Mouse (Mus musculus): Measurements from ENCODE around the gene Vps29.

The Vps29 gene

GRCm38 (mm10) chr5:122336554-122337294 lies 17.4 kb upstream of the Vps29 start:
- DNase-seq (ENCODE audit: low spot score): no peak

- DNase-seq (ENCODE audit: low spot score): no peak
Measured at GRCm38 (mm10) chr5:122342874-122343273, 11.3 kb upstream of the Vps29 start.

GRCm38 (mm10) chr5:122343768-122344167 lies 10.4 kb upstream of the Vps29 start:
- no peak for DNase-seq (ENCODE audit: low spot score)

- DNase-seq (ENCODE audit: low spot score): peak; percentile 73
Measured at GRCm38 (mm10) chr5:122344260-122344659, 9.9 kb upstream of the Vps29 start.

GRCm38 (mm10) chr5:122345777-122346176 lies 8.4 kb upstream of the Vps29 start:
- DNase-seq (ENCODE audit: low spot score): no peak

GRCm38 (mm10) chr5:122354492-122355067 lies 411 bp downstream of the Vps29 start:
- no peak for DNase-seq (ENCODE audit: low spot score)

DNA sequence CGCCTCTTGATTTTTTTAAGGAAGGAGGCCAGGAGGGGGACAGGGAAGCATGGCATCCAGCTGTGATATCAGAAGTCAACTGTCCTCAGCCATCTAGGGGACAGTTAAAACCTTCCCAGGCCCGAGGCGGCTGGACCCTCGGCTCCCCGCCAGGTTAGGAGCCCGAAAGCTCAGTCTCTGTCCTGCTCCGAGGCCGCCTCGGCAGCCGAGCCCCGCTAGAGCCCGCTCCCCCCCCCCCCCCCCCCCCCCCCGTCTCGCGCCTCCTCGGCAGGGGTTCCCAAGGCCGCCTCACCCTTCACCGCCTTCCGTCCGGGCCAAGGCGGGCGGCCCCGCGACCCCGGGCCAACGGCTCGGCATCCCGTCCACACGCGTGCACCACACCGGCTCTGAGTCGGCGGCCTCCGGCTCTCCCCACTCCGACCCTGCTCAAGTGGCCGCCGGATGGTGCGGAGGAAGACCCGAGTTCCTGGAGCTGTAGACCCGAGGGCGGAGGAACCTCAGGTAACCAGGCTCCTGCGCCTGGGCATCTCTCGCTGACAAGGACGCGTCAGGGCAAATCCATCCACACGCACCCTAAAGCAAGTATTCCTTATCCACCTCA lies 17.5 kb downstream of the Vps29 start, which contains the start of gene Gpn3:
Gene Gpn3, plus strand, starts transcription at position 286 of the 601 bp plus-strand sequence.
- no peak for DNase-seq (ENCODE audit: low spot score)

GRCm38 (mm10) chr5:122372192-122372769 lies 18.1 kb downstream of the Vps29 start, which contains the start of gene Fam216a:
Gene Fam216a, minus strand, starts transcription at chr5:122372364.
- peak; percentile 99 for DNase-seq (ENCODE audit: low spot score)

DNA sequence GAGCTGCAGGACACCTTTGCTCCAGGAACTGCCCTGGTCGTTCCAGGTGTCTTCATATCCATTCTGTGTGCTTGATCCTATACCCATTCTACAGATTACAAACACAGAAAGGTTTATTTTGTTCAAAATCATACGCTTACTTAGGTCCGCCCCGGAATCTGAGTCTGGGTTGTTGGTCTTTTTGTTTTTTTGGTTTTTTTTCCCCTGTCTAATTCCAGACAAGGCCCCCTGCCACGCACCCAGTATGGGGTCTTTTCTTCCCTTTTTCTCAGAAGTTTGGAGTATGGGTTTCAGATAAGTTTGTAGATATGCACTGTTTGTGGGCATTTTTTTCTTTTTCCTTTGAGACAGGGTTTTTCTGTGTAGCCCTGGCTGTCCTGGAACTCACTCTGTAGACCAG lies 18.7 kb downstream of the Vps29 start:
- no peak for DNase-seq (ENCODE audit: low spot score)

GRCm38 (mm10) chr5:122377101-122377833 lies 23.1 kb downstream of the Vps29 start:
- DNase-seq (ENCODE audit: low spot score): no peak

GRCm38 (mm10) chr5:122378171-122378570 lies 24.0 kb downstream of the Vps29 start:
- no peak for DNase-seq (ENCODE audit: low spot score)

DNA sequence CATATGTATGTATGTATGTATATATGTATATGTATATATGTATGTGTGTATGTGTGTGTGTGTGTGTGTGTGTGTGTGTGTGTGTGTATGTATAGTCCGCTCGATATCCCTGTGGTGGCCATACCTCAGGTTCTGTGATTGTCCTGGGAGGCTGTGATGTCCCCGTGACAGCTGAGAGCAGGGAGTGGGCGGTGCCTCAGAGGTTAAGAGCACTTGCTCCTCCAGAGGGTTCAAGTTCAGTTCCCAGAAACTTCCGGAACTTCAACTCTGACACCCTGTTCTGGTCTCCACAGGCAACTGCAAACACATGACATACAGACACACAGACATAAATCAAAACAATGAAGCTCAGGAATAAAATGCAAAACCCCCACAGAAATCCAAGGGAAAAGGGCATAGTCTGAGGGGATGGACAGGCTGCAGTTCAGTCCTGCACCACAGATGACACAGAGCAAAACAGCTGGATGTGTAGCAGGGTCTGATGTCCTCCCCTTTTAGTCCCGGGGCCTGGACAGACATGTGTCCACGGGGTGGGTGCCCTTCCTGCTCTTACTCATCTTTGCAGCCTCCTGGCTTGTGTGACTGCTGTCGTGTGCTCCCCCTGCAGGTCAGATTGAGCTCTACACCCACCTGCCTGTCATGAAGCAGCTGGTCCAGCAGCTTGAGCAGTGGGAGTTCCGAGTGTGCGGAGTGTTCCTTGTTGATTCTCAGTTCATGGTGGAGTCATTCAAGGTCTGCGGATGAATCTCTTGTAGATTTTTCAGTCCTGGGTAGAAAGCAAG lies 25.4 kb downstream of the Vps29 start:
- peak; percentile 64 for DNase-seq (ENCODE audit: low spot score)

- DNase-seq (ENCODE audit: low spot score): no peak
Measured at GRCm38 (mm10) chr5:122390006-122390405, 35.8 kb downstream of the Vps29 start.

DNA sequence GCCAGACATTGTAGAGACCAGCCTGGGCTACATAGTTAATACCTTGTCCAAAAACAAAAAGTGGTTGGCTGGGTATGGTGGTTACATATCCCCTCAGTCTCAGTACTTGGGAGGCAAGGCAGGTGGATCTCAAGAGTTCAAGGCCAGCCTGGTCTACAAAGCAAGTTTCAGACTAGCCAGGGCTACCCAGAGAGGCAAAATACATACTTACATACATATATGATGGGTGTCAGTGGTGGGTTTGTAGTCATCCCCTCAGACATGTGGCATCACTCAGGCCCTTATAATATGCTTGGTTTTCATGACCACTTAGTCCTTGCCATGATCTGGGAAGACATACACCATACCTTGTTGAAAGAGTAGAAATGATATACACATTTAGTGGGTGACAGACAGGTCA lies 36.5 kb downstream of the Vps29 start:
- DNase-seq (ENCODE audit: low spot score): no peak

DNA sequence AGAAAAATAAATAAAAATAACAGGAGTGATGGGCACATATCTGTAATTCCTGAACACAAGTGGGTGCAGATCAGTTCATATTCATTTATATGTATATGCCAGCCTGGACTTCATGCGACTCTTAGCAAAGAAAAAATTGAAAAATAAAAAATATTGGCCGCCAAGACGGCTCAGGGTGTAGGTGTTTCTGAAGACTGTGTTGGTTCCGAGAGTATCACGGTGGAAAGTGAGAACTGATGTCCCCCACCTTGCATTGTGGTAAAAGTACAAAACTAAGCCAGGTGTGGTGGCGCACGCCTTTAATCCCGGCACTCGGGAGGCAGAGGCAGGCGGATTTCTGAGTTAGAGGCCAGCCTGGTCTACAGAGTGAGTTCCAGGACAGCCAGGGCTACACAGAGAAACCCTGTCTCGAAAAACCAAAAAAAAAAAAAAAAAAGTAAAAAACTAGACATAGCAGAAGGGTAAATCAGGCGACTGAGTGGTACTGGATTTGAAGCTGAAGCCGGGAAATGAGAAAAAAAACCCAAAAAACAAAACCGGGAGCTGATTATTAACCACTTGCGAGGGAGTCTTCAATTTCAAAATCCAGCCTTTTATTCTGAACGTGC lies 37.1 kb downstream of the Vps29 start:
- no peak for DNase-seq (ENCODE audit: low spot score)

DNA sequence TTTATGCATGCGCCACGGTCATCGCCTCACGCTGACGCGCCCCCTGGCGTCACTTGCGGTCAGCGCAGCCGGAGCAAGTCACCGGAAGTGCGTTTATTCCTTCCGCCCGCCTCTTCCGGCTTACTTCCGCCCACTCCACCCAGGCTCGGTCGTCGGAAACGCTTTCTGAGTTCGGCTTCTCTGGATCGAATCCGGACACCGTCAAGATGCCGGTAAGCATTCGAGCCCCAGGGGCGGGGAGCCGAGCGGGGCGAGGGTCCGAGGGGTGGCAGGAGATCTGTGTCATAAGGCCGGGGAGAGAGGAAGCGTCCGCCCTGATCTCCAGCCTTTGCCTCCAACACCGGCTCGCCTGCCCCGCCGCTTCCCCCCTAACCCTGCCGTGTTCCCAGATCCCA lies 37.6 kb downstream of the Vps29 start, which contains the start of gene Arpc3:
Gene Arpc3, plus strand, starts transcription at position 93 of the 395 bp plus-strand sequence.
- peak; percentile 90 for DNase-seq (ENCODE audit: low spot score)

DNA sequence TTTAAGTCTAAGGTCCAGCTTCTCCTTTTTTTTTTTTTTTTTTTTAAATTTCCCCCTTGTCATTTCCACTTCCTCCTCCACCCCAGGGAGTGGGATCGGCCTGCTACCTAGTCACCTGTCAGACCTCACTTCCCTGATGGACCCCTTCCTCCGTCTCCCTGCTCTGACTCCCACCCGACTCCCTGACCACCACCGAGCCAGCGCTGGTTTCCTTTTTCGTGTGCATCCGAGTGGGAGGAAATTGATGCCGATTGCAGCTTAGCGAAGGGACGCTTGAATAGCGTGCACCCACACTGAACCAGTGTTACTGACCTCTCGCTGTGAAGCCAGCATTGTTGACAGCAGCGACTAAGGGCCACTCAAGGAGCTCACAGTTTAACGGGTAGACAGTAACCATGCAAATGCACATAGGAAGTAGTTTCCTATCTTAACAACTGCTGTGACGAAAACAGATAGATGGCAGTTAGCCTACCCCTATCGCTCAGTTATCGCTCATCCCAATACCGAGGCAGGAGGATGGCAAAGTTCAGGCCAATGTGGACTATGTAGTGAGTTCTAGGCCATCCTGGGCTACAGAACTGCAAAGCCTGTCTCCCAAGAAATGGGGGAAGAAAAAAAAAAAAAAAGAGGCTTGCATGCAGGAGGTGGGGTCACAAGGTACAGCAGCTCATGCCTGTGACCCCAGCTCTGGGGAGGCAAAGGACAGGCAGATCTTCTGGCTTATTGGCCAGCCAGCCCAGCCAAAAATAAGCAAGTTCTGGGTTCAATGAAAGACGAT lies 38.2 kb downstream of the Vps29 start:
- no peak for DNase-seq (ENCODE audit: low spot score)

GRCm38 (mm10) chr5:122393887-122394286 lies 39.7 kb downstream of the Vps29 start:
- peak; percentile 60 for DNase-seq (ENCODE audit: low spot score)

GRCm38 (mm10) chr5:122396791-122397190 lies 42.6 kb downstream of the Vps29 start:
- no peak for DNase-seq (ENCODE audit: low spot score)

DNA sequence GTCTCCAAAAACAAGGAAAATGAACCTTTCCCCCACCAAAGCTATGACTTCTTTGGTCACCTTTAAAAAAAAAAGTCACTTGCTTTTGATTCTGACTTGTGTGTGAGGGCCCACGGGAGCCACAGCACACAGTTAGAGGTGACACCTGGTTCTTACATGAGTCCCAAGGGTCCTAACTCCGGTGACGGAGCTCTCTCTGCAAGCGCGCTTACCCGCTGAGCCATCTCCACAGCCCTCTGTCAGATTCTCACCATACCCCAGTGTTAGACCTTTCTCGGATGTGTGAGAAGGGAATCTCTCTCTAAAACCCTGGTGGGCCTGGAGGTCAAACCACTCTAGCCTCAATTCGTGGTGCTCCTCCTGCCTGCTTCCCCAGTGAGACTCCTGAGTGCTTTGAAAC lies 43.3 kb downstream of the Vps29 start:
- no peak for DNase-seq (ENCODE audit: low spot score)
